Mouse (Mus musculus) intestine, embryonic 15.5 days (tissue): ENCODE measurements around the gene Hnrnpab. TPM values are rescaled to one million over a fixed set of nuclear protein-coding genes. Genes with fewer than 3 reads are reported as not detected.
"Not testable (repeated sequence)": the region's sequence is repeated elsewhere in the genome, so short reads cannot be mapped to it uniquely, and the experiment has no call there.

Source experiments
- ATAC-seq: fragments of 200-750 bp; cut with Nextera tagmentation; 2 replicates; pipeline ENCODE4 v1.8.0; 2017; ENCODE audit warnings: moderate TSS enrichment, moderate library complexity
- H3K27ac ChIP-seq: fragments of 300-500 bp; sonication (generic); 2 replicates; pipeline ENCODE4 v1.5.1; 2015; ENCODE audit warnings: mild to moderate bottlenecking, inconsistent platforms
- H3K27me3 ChIP-seq: fragments of 300-500 bp; sonication (generic); replicated peaks from 2 replicates; pipeline ENCODE4 v1.6.1; 2015; ENCODE audit warnings: inconsistent platforms
- H3K36me3 ChIP-seq: fragments of 300-500 bp; sonication (generic); 2 replicates; pipeline ENCODE4 v1.6.1; 2015; ENCODE audit warnings: inconsistent platforms
- H3K4me1 ChIP-seq: fragments of 300-500 bp; sonication (generic); replicated peaks from 2 replicates; pipeline ENCODE4 v1.6.1; 2015; ENCODE audit warnings: inconsistent platforms
- H3K4me2 ChIP-seq: fragments of 300-500 bp; sonication (generic); replicated peaks from 2 replicates; pipeline ENCODE4 v1.6.1; 2015; ENCODE audit warnings: mild to moderate bottlenecking, inconsistent platforms
- H3K4me3 ChIP-seq: fragments of 300-500 bp; sonication (generic); replicated peaks from 2 replicates; pipeline ENCODE4 v1.5.1; 2015; ENCODE audit warnings: inconsistent platforms
- H3K9ac ChIP-seq: fragments of 300-500 bp; sonication (generic); 2 replicates; pipeline ENCODE4 v1.6.1; 2015; ENCODE audit warnings: inconsistent platforms
- H3K9me3 ChIP-seq: fragments of 300-500 bp; sonication (generic); 2 replicates; pipeline ENCODE4 v1.6.1; 2016; ENCODE audit warnings: inconsistent platforms
- WGBS: fragments of 180-500 bp; shearing (Covaris S2); methylation state at CpG from one replicate; pipeline ENCODE4 v1.1.7; 2015; 5-methylcytosine and 5-hydroxymethylcytosine counted together
- polyA plus RNA-seq: library from polyadenylated mRNA; unstranded; fragments of >200 nt; fragmentation: Nextera tagmentation; extraction: Ambion mirVana; gene quantifications from 2 replicates; pipeline ENCODE4 v1.2.1, GENCODE M21; 2015

The Hnrnpab gene
- polyA plus RNA-seq, 1 experiment from 2014 or later = 414 TPM

GRCm38 (mm10) chr11:51645293-51645692 lies 38.6 kb upstream of the Hnrnpab start:
- WGBS = 66% methylated on average over 13 of the region's 13 CpGs
- H3K4me1 ChIP-seq = peaks cover 35% of the 10 kb centered on the region
- no peak overlapping the region for H3K27ac ChIP-seq
- no peak overlapping the region for H3K4me2 ChIP-seq
- no peaks in the 10 kb centered on the region for H3K27me3 ChIP-seq
- no peaks in the 10 kb centered on the region for H3K9me3 ChIP-seq
- H3K36me3 ChIP-seq = no peaks in the 10 kb centered on the region; the same call in 1 of the 2 replicates
- no peak overlapping the region for H3K9ac ChIP-seq
- no peak for ATAC-seq
- no peak overlapping the region for H3K4me3 ChIP-seq

- no peak for ATAC-seq
- WGBS = 85% methylated on average over 16 of the region's 16 CpGs
- Histone ChIP-seq H3K36me3 (no peaks in the 10 kb centered on the region; the same call in 1 of the 2 replicates), H3K27ac (no peak overlapping the region), H3K4me2 (no peak overlapping the region; the same call in 1 of the 2 replicates), H3K9ac (no peak overlapping the region), H3K4me3 (no peak overlapping the region), H3K9me3 (no peaks in the 10 kb centered on the region), H3K27me3 (no peaks in the 10 kb centered on the region), H3K4me1 (peaks cover 27% of the 10 kb centered on the region)
These were observed 37.6 kb upstream of the Hnrnpab start for GRCm38 (mm10) chr11:51644217-51644616.

GRCm38 (mm10) chr11:51643761-51644160 lies 37.1 kb upstream of the Hnrnpab start:
- WGBS = 53% methylated on average over 15 of the region's 15 CpGs
- H3K27ac ChIP-seq = no peak overlapping the region
- no peak for ATAC-seq

GRCm38 (mm10) chr11:51643202-51643601 lies 36.6 kb upstream of the Hnrnpab start:
- WGBS = 68% methylated on average over 9 of the region's 9 CpGs
- Histone ChIP-seq H3K4me3 (no peak overlapping the region), H3K27ac (no peak overlapping the region), H3K9ac (no peak overlapping the region), H3K27me3 (no peaks in the 10 kb centered on the region), H3K36me3 (no peaks in the 10 kb centered on the region; the same call in 1 of the 2 replicates), H3K4me2 (no peak overlapping the region), H3K4me1 (peaks cover 18% of the 10 kb centered on the region), H3K9me3 (no peaks in the 10 kb centered on the region)
- ATAC-seq = no peak

More at GRCm38 (mm10) chr11:51643761-51644160, 37.1 kb upstream of the Hnrnpab start:
- Histone ChIP-seq H3K9ac (no peak overlapping the region; the same call in 1 of the 2 replicates), H3K36me3 (no peaks in the 10 kb centered on the region; the same call in 1 of the 2 replicates), H3K4me2 (no peak overlapping the region; the same call in 1 of the 2 replicates), H3K9me3 (no peaks in the 10 kb centered on the region), H3K27me3 (no peaks in the 10 kb centered on the region), H3K4me3 (no peak overlapping the region), H3K4me1 (peaks cover 22% of the 10 kb centered on the region)

GRCm38 (mm10) chr11:51640748-51641147 lies 34.1 kb upstream of the Hnrnpab start:
- no peak overlapping the region for H3K9ac ChIP-seq
- H3K4me2 ChIP-seq = no peak overlapping the region
- H3K9me3 ChIP-seq = no peaks in the 10 kb centered on the region
- no peaks in the 10 kb centered on the region; the same call in 1 of the 2 replicates for H3K36me3 ChIP-seq
- H3K4me1 ChIP-seq = peaks cover 21% of the 10 kb centered on the region
- no peak overlapping the region for H3K27ac ChIP-seq
- no peak overlapping the region for H3K4me3 ChIP-seq
- H3K27me3 ChIP-seq = no peaks in the 10 kb centered on the region
- no peak for ATAC-seq
- WGBS = 75% methylated on average over 7 of the region's 7 CpGs

GRCm38 (mm10) chr11:51638497-51638896 lies 31.9 kb upstream of the Hnrnpab start:
- Histone ChIP-seq H3K4me1 (peaks cover 11% of the 10 kb centered on the region), H3K4me2 (0 out of 2 replicates have a peak overlapping the region, but pooled peaks have one; percentile 52), H3K9me3 (no peaks in the 10 kb centered on the region), H3K4me3 (no peak overlapping the region), H3K9ac (no peak overlapping the region), H3K36me3 (no peaks in the 10 kb centered on the region; the same call in 1 of the 2 replicates), H3K27me3 (no peaks in the 10 kb centered on the region), H3K27ac (peak overlapping the region; percentile 62; the same call in 1 of the 2 replicates)
- ATAC-seq = no peak
- WGBS = 69% methylated on average over 5 of the region's 5 CpGs

- Histone ChIP-seq H3K9ac (peak overlapping the region; percentile 45), H3K36me3 (no peaks in the 10 kb centered on the region; the same call in 1 of the 2 replicates), H3K9me3 (no peaks in the 10 kb centered on the region), H3K27ac (peak overlapping the region; percentile 62; the same call in 1 of the 2 replicates), H3K4me3 (0 out of 2 replicates have a peak overlapping the region, but pooled peaks have one; percentile 6), H3K4me1 (peaks cover 9% of the 10 kb centered on the region), H3K27me3 (no peaks in the 10 kb centered on the region), H3K4me2 (peak overlapping the region; percentile 52)
- 8% methylated on average over 17 of the region's 17 CpGs for WGBS
- ATAC-seq = no peak
These were observed 31.3 kb upstream of the Hnrnpab start for GRCm38 (mm10) chr11:51637971-51638414.

- Histone ChIP-seq H3K4me1 (peaks cover 9% of the 10 kb centered on the region), H3K9ac (peak overlapping the region; percentile 76), H3K4me3 (peak overlapping the region; percentile 66), H3K36me3 (no peaks in the 10 kb centered on the region), H3K9me3 (no peaks in the 10 kb centered on the region), H3K4me2 (peak overlapping the region; percentile 76), H3K27ac (peak overlapping the region; percentile 83), H3K27me3 (no peaks in the 10 kb centered on the region)
- WGBS = 5% methylated on average over 6 of the region's 6 CpGs
- peak; percentile 46 for ATAC-seq
These were observed 29.7 kb upstream of the Hnrnpab start for GRCm38 (mm10) chr11:51636323-51636684.

- Histone ChIP-seq H3K4me1 (peaks cover 9% of the 10 kb centered on the region), H3K9ac (peak within 1 kb of the TSS; percentile 76), H3K27ac (peak within 1 kb of the TSS; percentile 83), H3K9me3 (no peaks in the 10 kb centered on the region), H3K4me2 (peak within 1 kb of the TSS; percentile 76), H3K4me3 (peak within 1 kb of the TSS; percentile 66), H3K36me3 (no peaks in the 10 kb centered on the region), H3K27me3 (no peaks in the 10 kb centered on the region)
- WGBS = under 1% methylated on average over 61 of the region's 61 CpGs
- ATAC-seq = peak; percentile 91
These were observed 29.1 kb upstream of the Hnrnpab start, which contains the start of gene Rmnd5b for GRCm38 (mm10) chr11:51635525-51636322. Rmnd5b (minus strand) TSS chr11:51635896.

- H3K9me3 ChIP-seq = no peaks in the 10 kb centered on the region
- no peak; the same call in 1 of the 2 replicates for ATAC-seq
- peak overlapping the region; percentile 76 for H3K9ac ChIP-seq
- peak overlapping the region; percentile 66 for H3K4me3 ChIP-seq
- H3K4me1 ChIP-seq = peaks cover 9% of the 10 kb centered on the region
- WGBS = 12% methylated on average over 6 of the region's 6 CpGs
- H3K27ac ChIP-seq = peak overlapping the region; percentile 83
- H3K27me3 ChIP-seq = no peaks in the 10 kb centered on the region
- H3K4me2 ChIP-seq = peak overlapping the region; percentile 76
- H3K36me3 ChIP-seq = no peaks in the 10 kb centered on the region; the same call in 1 of the 2 replicates
These were observed 28.5 kb upstream of the Hnrnpab start for GRCm38 (mm10) chr11:51635127-51635524.

- H3K9ac ChIP-seq = no peak overlapping the region
- 89% methylated on average over 3 of the region's 3 CpGs for WGBS
These were observed 27.1 kb upstream of the Hnrnpab start for GRCm38 (mm10) chr11:51633721-51634120.

GRCm38 (mm10) chr11:51633200-51633599 lies 26.6 kb upstream of the Hnrnpab start:
- not testable (repeated sequence) for H3K9me3 ChIP-seq, H3K4me3 ChIP-seq, ATAC-seq, H3K27ac ChIP-seq, H3K9ac ChIP-seq, H3K4me1 ChIP-seq, H3K27me3 ChIP-seq, H3K36me3 ChIP-seq, H3K4me2 ChIP-seq
- WGBS = 91% methylated on average over 7 of the region's 7 CpGs

More at GRCm38 (mm10) chr11:51633721-51634120, 27.1 kb upstream of the Hnrnpab start:
- H3K27ac ChIP-seq = no peak overlapping the region
- no peak overlapping the region for H3K4me2 ChIP-seq
- H3K4me3 ChIP-seq = no peak overlapping the region
- H3K36me3 ChIP-seq = no peaks in the 10 kb centered on the region; the same call in 1 of the 2 replicates
- ATAC-seq = no peak
- no peaks in the 10 kb centered on the region for H3K9me3 ChIP-seq
- H3K27me3 ChIP-seq = no peaks in the 10 kb centered on the region
- H3K4me1 ChIP-seq = peaks cover 9% of the 10 kb centered on the region
